Mouse (Mus musculus) brain, embryonic 14.5 days (tissue): ENCODE results near the gene Scml4.

Experiments used
- CTCF ChIP-seq: fragments of 200-500 bp; IDR thresholded peaks from 2 replicates; pipeline ENCODE4 v1.5.1; 2012; ENCODE audit warnings: inconsistent platforms, mild to moderate bottlenecking, moderate library complexity, borderline replicate concordance; ENCODE audit not compliant: insufficient read depth, insufficient read length; ENCODE audit errors: extremely low read depth
- POLR2A ChIP-seq: fragments of 200-500 bp; IDR thresholded peaks from 2 replicates; pipeline ENCODE4 v1.6.1; 2012; ENCODE audit warnings: mild to moderate bottlenecking, inconsistent platforms, borderline replicate concordance; ENCODE audit not compliant: poor library complexity, insufficient read depth, insufficient read length, severe bottlenecking; ENCODE audit errors: extremely low read depth

- no peak for TF ChIP-seq CTCF
- TF ChIP-seq POLR2A, result no peak
Observed at GRCm38 (mm10) chr10:42862102-42862740, 2.1 kb downstream of the Scml4 start.
